ENCODE assay signal across 9 mouse cellular contexts in genomic region chr19:30549044-30549853, GRCm38 (mm10). TPM values are rescaled to one million over a fixed set of nuclear protein-coding genes. Genes with fewer than 3 reads are reported as not detected.
A peak's percentile ranks its signal among the peaks of the same experiment; 100 is the strongest.
DNase-seq lines count a peak whose midpoint lies in the region; ATAC-seq lines count a peak whose summit lies in the region.
"Had no signal": no experiment of that assay in that cellular context is flagged by ENCODE, and none has a peak within 500 bp of the region (broad histone marks: within the 10 kb centered on the region; RNA-seq: fewer than 3 reads in every experiment).

Dkk1 (minus strand) TSS chr19:30549665.

- H3K27me3 ChIP-seq in embryonic facial prominence, embryonic 15.5 days, result peaks cover 55% of the 10 kb centered on the region
- peaks cover 33% of the 10 kb centered on the region for H3K27me3 ChIP-seq in intestine, embryonic 16.5 days (replicated peaks; ENCODE audit: control insufficient read depth, insufficient read depth, low read length)
- peaks cover 62% of the 10 kb centered on the region for H3K27me3 ChIP-seq in liver, embryonic 15.5 days

- H3K9ac ChIP-seq in embryonic facial prominence, embryonic 15.5 days, result peak within 1 kb of the TSS; percentile 35; the same call in 1 of the 2 replicates
- H3K9ac ChIP-seq in intestine, embryonic 16.5 days (ENCODE audit: low read depth, low read length), result peak within 1 kb of the TSS; percentile 29; the same call in 1 of the 2 replicates
- H3K9ac ChIP-seq in liver, embryonic 15.5 days, result no peak within 1 kb of the TSS

- peak; percentile 85 for ATAC-seq in embryonic facial prominence, embryonic 15.5 days (ENCODE audit: insufficient number of reproducible peaks, low FRiP score, low TSS enrichment, low read depth)
- ATAC-seq in intestine, embryonic 16.5 days, result peak; percentile 44
- ATAC-seq in liver, embryonic 15.5 days (ENCODE audit: insufficient read depth), result no peak

- H3K36me3 ChIP-seq in embryonic facial prominence, embryonic 15.5 days, result no peaks in the 10 kb centered on the region
- no peaks in the 10 kb centered on the region for H3K36me3 ChIP-seq in intestine, embryonic 16.5 days (ENCODE audit: control insufficient read depth, insufficient read depth, low read length)
- H3K36me3 ChIP-seq in liver, embryonic 15.5 days (replicated peaks), result no peaks in the 10 kb centered on the region

- peak within 1 kb of the TSS; percentile 60 for H3K4me2 ChIP-seq in embryonic facial prominence, embryonic 15.5 days (replicated peaks)
- peak within 1 kb of the TSS; percentile 60 for H3K4me2 ChIP-seq in intestine, embryonic 16.5 days (ENCODE audit: low read depth, low read length)
- peak within 1 kb of the TSS; percentile 44 for H3K4me2 ChIP-seq in liver, embryonic 15.5 days

- peak within 1 kb of the TSS; percentile 47 for H3K4me3 ChIP-seq in embryonic facial prominence, embryonic 15.5 days (replicated peaks)
- H3K4me3 ChIP-seq in intestine, embryonic 16.5 days (ENCODE audit: low read length), result peak within 1 kb of the TSS; percentile 36
- H3K4me3 ChIP-seq in liver, embryonic 15.5 days (replicated peaks), result peak within 1 kb of the TSS; percentile 20

- peak within 1 kb of the TSS; percentile 22 for H3K27ac ChIP-seq in embryonic facial prominence, embryonic 15.5 days (replicated peaks)
- no peak within 1 kb of the TSS for H3K27ac ChIP-seq in intestine, embryonic 16.5 days (ENCODE audit: low read length)
- no peak within 1 kb of the TSS for H3K27ac ChIP-seq in liver, embryonic 15.5 days (replicated peaks)

- DNase-seq in ovary, postnatal 36 days (ENCODE audit: low spot score), result peak; percentile 17
- no peak for DNase-seq in ovary, adult 18-20 months (ENCODE audit: low spot score)
- peak; percentile 78 for DNase-seq in retina, embryonic 14.5 days (ENCODE audit: low spot score)
- no peak for DNase-seq in layer of hippocampus, postnatal 25 days (ENCODE audit: extremely low spot score in 1 of 2, low spot score in 1 of 2)
- DNase-seq in T-cell, adult 2 months (ENCODE audit: low spot score), result no peak

- no peaks in the 10 kb centered on the region for H3K9me3 ChIP-seq in embryonic facial prominence, embryonic 15.5 days (replicated peaks)
- no peaks in the 10 kb centered on the region for H3K9me3 ChIP-seq in intestine, embryonic 16.5 days (ENCODE audit: control insufficient read depth, low read length)
- H3K9me3 ChIP-seq in liver, embryonic 15.5 days (replicated peaks), result no peaks in the 10 kb centered on the region

- peaks cover 24% of the 10 kb centered on the region for H3K4me1 ChIP-seq in embryonic facial prominence, embryonic 15.5 days
- peaks cover 11% of the 10 kb centered on the region for H3K4me1 ChIP-seq in intestine, embryonic 16.5 days (ENCODE audit: control insufficient read depth, insufficient read depth, low read length)
- H3K4me1 ChIP-seq in liver, embryonic 15.5 days (replicated peaks), result no peaks in the 10 kb centered on the region

- under 1% methylated on average over 26 of the region's 26 CpGs for WGBS in embryonic facial prominence, embryonic 15.5 days
- under 1% methylated on average over 26 of the region's 26 CpGs for WGBS in intestine, embryonic 16.5 days
- WGBS in liver, embryonic 15.5 days (ENCODE audit: insufficient replicate concordance), result 1% methylated on average over 26 of the region's 26 CpGs

RNA-seq across cellular contexts. Expression of gene Dkk1, which starts in this region (rescaled TPM):
- polyA plus RNA-seq in embryonic facial prominence, embryonic 15.5 days (2015; fragmentation: Nextera tagmentation; extraction: Ambion mirVana), result 19.6 and 19.8 TPM in 2 replicates
- 1.2 TPM in 2 replicates for polyA plus RNA-seq in intestine, embryonic 16.5 days (2015; fragmentation: Nextera tagmentation; extraction: Ambion mirVana)
- polyA plus RNA-seq in liver, embryonic 15.5 days (2015; fragmentation: Nextera tagmentation; extraction: Ambion mirVana), result 0.33 and 0.43 TPM in 2 replicates
- not detected for total RNA-seq in layer of hippocampus, postnatal 25 days (2021)
- total RNA-seq: left cerebral cortex, postnatal 36 days had no signal

Comparison
In these comparisons a context has a peak if more than half of its experiments do, and no peak if none do; other contexts are left out.
1. DNase-seq: peak in ovary, postnatal 36 days (single experiment) and retina, embryonic 14.5 days (single experiment); none in ovary, adult 18-20 months (single experiment), layer of hippocampus, postnatal 25 days (0 of 2) and T-cell, adult 2 months (single experiment).
2. Peak in every context shown above with its lines, with median percentiles within 50 percentile points of each other: H3K4me2 ChIP-seq and H3K4me3 ChIP-seq.